Mouse (Mus musculus): ENCODE data around the gene Slc8a1.

- TF ChIP-seq CTCF (IDR thresholded peaks at IDR 0.05) (no peak), EP300 (IDR thresholded peaks at IDR 0.05) (no peak)
Observed at GRCm38 (mm10) chr17:81729891-81730290, 8.3 kb downstream of the Slc8a1 start.

Data from lung, postnatal 0 days (tissue).